In genomic region chr17:51836901-51837300, GRCm38 (mm10) we compare ENCODE assay signal across 24 mouse cellular contexts. TPM values are rescaled to one million over a fixed set of nuclear protein-coding genes. Genes with fewer than 3 reads are reported as not detected.
DNase-seq lines count a peak whose midpoint lies in the region; ATAC-seq and TF ChIP-seq lines count a peak whose summit lies in the region.
"Had no signal": no experiment of that assay in that cellular context is flagged by ENCODE, and none has a peak within 500 bp of the region (broad histone marks: within the 10 kb centered on the region; RNA-seq: fewer than 3 reads in every experiment).

No protein-coding gene starts in this region.

- no peak for ATAC-seq in midbrain, embryonic 11.5 days (ENCODE audit: low FRiP score)
- ATAC-seq in midbrain, postnatal 0 days (ENCODE audit: low FRiP score) = no peak
- ATAC-seq in cerebellum, adult (ENCODE audit: insufficient number of reproducible peaks, low FRiP score, low TSS enrichment) = no peak
- ATAC-seq: forebrain, embryonic 14.5 days; forebrain, embryonic 16.5 days had no signal

- TF ChIP-seq POLR2A in ES-Bruce4 (IDR thresholded peaks at IDR 0.05; ENCODE audit: insufficient read depth, low read length) = no peak

- peak; percentile 69 for DNase-seq in midbrain, embryonic 11.5 days (ENCODE audit: low spot score, missing footprints)
- DNase-seq in midbrain, postnatal 0 days (ENCODE audit: low spot score) = no peak
- DNase-seq in ES-CJ7 (ENCODE audit: low read depth, low spot score) (peak; percentile 86), R1 (ENCODE audit: low read depth, low spot score) (peak; percentile 86)
- no peak for DNase-seq in yolk sac, embryonic 10.5 days (ENCODE audit: low spot score)
- DNase-seq in cerebellum, adult 11 months = no peak
- DNase-seq: adrenal gland, adult 2 months; adrenal gland, postnatal 10 days; adrenal gland, postnatal 25 days; cerebellum, adult 18-20 months; cerebellum, adult 8-10 months; cerebellum, adult 9-11 months; cerebellum, postnatal 14 days; cerebellum, postnatal 36 days; embryo, embryonic 11 days had no signal

- TF ChIP-seq CTCF in midbrain, postnatal 0 days (IDR thresholded peaks at IDR 0.05) = no peak
- TF ChIP-seq CTCF in ES-Bruce4 (IDR thresholded peaks at IDR 0.05; ENCODE audit: low read depth, low read length) = no peak

- 23% methylated on average over 1 of the region's 1 CpGs for WGBS in midbrain, embryonic 11.5 days
- 23% methylated on average over 1 of the region's 1 CpGs for WGBS in midbrain, postnatal 0 days

- no peak overlapping the region for H3K4me2 ChIP-seq in midbrain, embryonic 11.5 days
- no peak overlapping the region for H3K4me2 ChIP-seq in midbrain, postnatal 0 days (ENCODE audit: low read depth, low read length, poor library complexity, severe bottlenecking)
- H3K4me2 ChIP-seq: embryonic facial prominence, embryonic 13.5 days; embryonic facial prominence, embryonic 15.5 days; forebrain, embryonic 12.5 days had no signal

- H3K4me3 ChIP-seq in midbrain, embryonic 11.5 days (ENCODE audit: low read depth, low read length) = no peak overlapping the region
- H3K4me3 ChIP-seq in midbrain, postnatal 0 days (ENCODE audit: low read depth, low read length) = no peak overlapping the region
- H3K4me3 ChIP-seq in ES-Bruce4 (ENCODE audit: low read depth, low read length) = no peak overlapping the region
- H3K4me3 ChIP-seq: embryonic facial prominence, embryonic 13.5 days; embryonic facial prominence, embryonic 15.5 days; erythroblast, embryonic 14.5 days; forebrain, embryonic 10.5 days; forebrain, embryonic 12.5 days had no signal

- no peak overlapping the region for H3K27ac ChIP-seq in midbrain, embryonic 11.5 days (ENCODE audit: low read depth, low read length)
- H3K27ac ChIP-seq in midbrain, postnatal 0 days (ENCODE audit: low read depth, low read length) = no peak overlapping the region
- H3K27ac ChIP-seq in ES-Bruce4 (ENCODE audit: insufficient read depth, low read length) = peak overlapping the region; percentile 85
- H3K27ac ChIP-seq: embryonic facial prominence, embryonic 13.5 days; embryonic facial prominence, embryonic 15.5 days; forebrain, embryonic 10.5 days; forebrain, embryonic 12.5 days had no signal

- H3K27me3 ChIP-seq in midbrain, embryonic 11.5 days (ENCODE audit: control insufficient read depth, insufficient read depth, low read length) = peaks cover 11% of the 10 kb centered on the region; the same call in 1 of the 2 replicates
- peaks cover 12% of the 10 kb centered on the region; the same call in 1 of the 2 replicates for H3K27me3 ChIP-seq in midbrain, postnatal 0 days (ENCODE audit: insufficient read depth, low read length)
- no peaks in the 10 kb centered on the region; the same call in 1 of the 2 replicates for H3K27me3 ChIP-seq in ES-Bruce4 (ENCODE audit: control insufficient read depth, insufficient read depth, low read length, poor library complexity, severe bottlenecking)

- H3K36me3 ChIP-seq in midbrain, embryonic 11.5 days (ENCODE audit: control insufficient read depth, insufficient read depth, low read length) = no peaks in the 10 kb centered on the region
- H3K36me3 ChIP-seq in midbrain, postnatal 0 days (ENCODE audit: insufficient read depth, low read length) = no peaks in the 10 kb centered on the region
- no peaks in the 10 kb centered on the region for H3K36me3 ChIP-seq in ES-Bruce4 (ENCODE audit: control insufficient read depth, insufficient read depth, low read length, poor library complexity, severe bottlenecking)
- H3K36me3 ChIP-seq: embryonic facial prominence, embryonic 13.5 days; embryonic facial prominence, embryonic 15.5 days; forebrain, embryonic 10.5 days; forebrain, embryonic 12.5 days had no signal

- no peak overlapping the region for H3K9ac ChIP-seq in midbrain, embryonic 11.5 days (ENCODE audit: low read length)
- H3K9ac ChIP-seq in midbrain, postnatal 0 days (replicated peaks; ENCODE audit: low read length, poor library complexity, severe bottlenecking) = no peak overlapping the region
- no peak overlapping the region for H3K9ac ChIP-seq in ES-Bruce4 (ENCODE audit: low read depth, poor library complexity, severe bottlenecking)
- H3K9ac ChIP-seq: embryonic facial prominence, embryonic 13.5 days; embryonic facial prominence, embryonic 15.5 days; forebrain, embryonic 12.5 days had no signal

- no peak for TF ChIP-seq EP300 in ES-Bruce4 (IDR thresholded peaks at IDR 0.05; ENCODE audit: insufficient read depth, low read depth, low read length)

- H3K4me1 ChIP-seq in midbrain, embryonic 11.5 days (ENCODE audit: control insufficient read depth, insufficient read depth, low read length) = peaks cover 4% of the 10 kb centered on the region
- H3K4me1 ChIP-seq in midbrain, postnatal 0 days (ENCODE audit: insufficient read depth, low read length) = no peaks in the 10 kb centered on the region; the same call in 1 of the 2 replicates
- H3K4me1 ChIP-seq in ES-Bruce4 (ENCODE audit: control insufficient read depth, insufficient read depth, low read length) = peaks cover 5% of the 10 kb centered on the region

- H3K9me3 ChIP-seq in midbrain, embryonic 11.5 days (ENCODE audit: control insufficient read depth, low read length) = no peaks in the 10 kb centered on the region
- H3K9me3 ChIP-seq in midbrain, postnatal 0 days (ENCODE audit: low read length) = no peaks in the 10 kb centered on the region
- H3K9me3 ChIP-seq in ES-Bruce4 (replicated peaks; ENCODE audit: control insufficient read depth, insufficient read depth, low read length, poor library complexity, severe bottlenecking) = no peaks in the 10 kb centered on the region
- H3K9me3 ChIP-seq: embryonic facial prominence, embryonic 13.5 days; embryonic facial prominence, embryonic 15.5 days; forebrain, embryonic 10.5 days; forebrain, embryonic 12.5 days had no signal

RNA-seq across cellular contexts. Expression of gene Satb1, which starts 3.8 kb away (rescaled TPM):
- 30.0 and 31.9 TPM in 2 replicates for polyA plus RNA-seq in midbrain, embryonic 11.5 days (2014; fragmentation: Nextera tagmentation; extraction: Ambion mirVana)
- 26.6 and 29.8 TPM in 2 replicates for total RNA-seq in midbrain, postnatal 0 days (2014; rRNA removed)
- 11.7 and 13.6 TPM in 2 replicates for polyA plus RNA-seq in midbrain, postnatal 0 days (2015; fragmentation: Nextera tagmentation; extraction: Ambion mirVana)
- polyA plus RNA-seq in ES-Bruce4 (2011; ENCODE audit: insufficient read depth, insufficient read length, low read depth, missing spikeins) = 13.4 and 13.8 TPM in 2 replicates

Comparison
In these comparisons a context has a peak if more than half of its experiments do, and no peak if none do; other contexts are left out.
1. DNase-seq: peak in midbrain, embryonic 11.5 days (single experiment), ES-CJ7 (single experiment) and R1 (single experiment); none in midbrain, postnatal 0 days (single experiment), yolk sac, embryonic 10.5 days (single experiment) and cerebellum, adult 11 months (single experiment).